Mouse (Mus musculus): ENCODE measurements around the gene Zfyve26.
"Not testable (repeated sequence)": the region's sequence is repeated elsewhere in the genome, so short reads cannot be mapped to it uniquely, and the experiment has no call there.

Gene Zfyve26

GRCm38 (mm10) chr12:79190931-79191673 lies 105.0 kb downstream of the Zfyve26 start:
- in situ Hi-C loops (cut with MboI; ENCODE audit: low pct_unique_long_range_greater_than_20kb in 1 of 2, low sequenced_read_pairs in 2 of 2, unreplicated experiment in 1 of 2): no loop called here

- in situ Hi-C loops (cut with MboI; ENCODE audit: low pct_unique_long_range_greater_than_20kb in 1 of 2, low sequenced_read_pairs in 2 of 2, unreplicated experiment in 1 of 2): not testable (repeated sequence)
These were observed 110.9 kb downstream of the Zfyve26 start for GRCm38 (mm10) chr12:79185160-79185559.

Data from mouse embryonic stem cell (cell line).